Mouse (Mus musculus) small intestine, adult 2 months (tissue): ENCODE results near the gene Dnase1l1.

Source experiments
- CTCF ChIP-seq: fragments of 200-500 bp; IDR thresholded peaks from 2 replicates; pipeline ENCODE4 v1.5.1; 2012; ENCODE audit warnings: low read depth, mild to moderate bottlenecking, control low read depth, inconsistent platforms, low read length, moderate library complexity, mixed read lengths; ENCODE audit not compliant: insufficient replicate concordance, insufficient read length; ENCODE audit errors: extremely low read depth
- POLR2A ChIP-seq: fragments of 200-500 bp; IDR thresholded peaks from 2 replicates; pipeline ENCODE4 v1.6.1; 2012; ENCODE audit warnings: low read depth, mild to moderate bottlenecking, control low read depth, inconsistent platforms, low read length, moderate library complexity

DNA sequence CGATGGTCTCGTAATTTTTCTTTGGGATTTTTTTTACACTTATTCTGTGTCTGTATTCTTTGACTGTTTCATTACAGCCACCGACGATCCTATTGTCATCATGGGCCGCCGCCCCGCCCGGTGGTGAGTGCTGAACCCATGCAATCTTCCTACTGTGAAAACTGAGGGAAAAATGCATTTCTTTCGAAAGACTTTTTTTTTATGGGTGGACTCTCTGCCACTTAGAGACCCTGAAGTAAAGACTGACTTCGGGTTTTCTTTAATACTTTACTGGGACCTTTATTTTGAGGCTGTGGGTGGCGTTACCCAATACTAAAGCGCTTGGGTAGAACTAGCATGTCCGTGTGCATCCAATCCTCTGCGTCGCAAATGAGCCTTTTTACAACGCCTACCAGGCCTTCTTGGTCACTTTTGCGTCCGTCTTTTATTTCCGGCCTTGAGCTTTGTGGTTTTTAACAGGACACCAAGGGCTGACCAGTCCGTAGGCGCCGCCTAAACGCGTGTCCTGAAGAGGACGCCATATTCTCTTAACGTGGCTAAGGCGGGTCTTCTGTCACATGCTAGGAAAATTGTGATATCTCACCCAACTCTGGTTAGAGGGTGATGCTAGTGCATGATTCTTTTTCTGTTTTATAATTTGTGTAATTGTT lies 11.1 kb downstream of the Dnase1l1 start:
- TF ChIP-seq CTCF = no peak
- no peak for TF ChIP-seq POLR2A
